9 mouse cellular contexts compared by ENCODE assay signal in the genomic region with DNA sequence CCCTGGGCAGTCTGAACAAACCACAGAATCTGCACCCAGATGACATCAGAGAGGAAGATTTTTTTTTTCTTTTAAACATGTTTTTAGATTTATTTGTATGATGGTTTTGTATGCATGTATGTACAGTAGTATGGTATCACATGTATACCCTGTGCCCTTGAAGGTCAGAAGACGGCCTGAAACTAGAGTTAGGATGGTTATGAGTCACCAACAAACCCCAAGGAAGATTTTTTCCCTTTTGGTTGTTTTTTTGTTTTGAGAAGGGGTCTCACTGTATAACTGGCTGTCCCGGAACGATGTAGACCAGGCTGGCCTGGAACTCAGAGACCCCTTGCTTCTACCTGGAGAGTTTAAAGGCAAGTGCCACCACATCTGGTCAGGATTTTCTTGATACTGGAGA. TPM values are rescaled to one million over a fixed set of nuclear protein-coding genes. Genes with fewer than 3 reads are reported as not detected.
DNase-seq lines count a peak whose midpoint lies in the region; ATAC-seq and TF ChIP-seq lines count a peak whose summit lies in the region.
"Had no signal": no experiment of that assay in that cellular context is flagged by ENCODE, and none has a peak within 500 bp of the region (broad histone marks: within the 10 kb centered on the region; RNA-seq: fewer than 3 reads in every experiment).

No protein-coding gene starts in this region.

- no peaks in the 10 kb centered on the region for H3K9me3 ChIP-seq in lung, embryonic 14.5 days (ENCODE audit: low read depth, low read length)
- H3K9me3 ChIP-seq in hindbrain, embryonic 15.5 days, result no peaks in the 10 kb centered on the region

- no peak for ATAC-seq in lung, embryonic 14.5 days (ENCODE audit: insufficient read depth)
- no peak for ATAC-seq in hindbrain, embryonic 15.5 days (ENCODE audit: low FRiP score, low read depth)
- no peak for ATAC-seq in monocyte, adult 5-6 weeks (replicated peaks; ENCODE audit: insufficient number of reproducible peaks, low FRiP score, low TSS enrichment, poor library complexity, severe bottlenecking)

- H3K4me3 ChIP-seq in lung, embryonic 14.5 days (ENCODE audit: low read depth, low read length), result peak overlapping the region; percentile 92
- H3K4me3 ChIP-seq in lung, adult 2 months (replicated peaks; ENCODE audit: extremely low read depth, low read depth, low read length), result no peak overlapping the region
- H3K4me3 ChIP-seq in hindbrain, embryonic 15.5 days, result peak overlapping the region; percentile 94
- peak overlapping the region; percentile 81 for H3K4me3 ChIP-seq in myocyte

- peak overlapping the region; percentile 90; the same call in 1 of the 2 replicates for H3K9ac ChIP-seq in lung, embryonic 14.5 days
- no peak overlapping the region for H3K9ac ChIP-seq in hindbrain, embryonic 15.5 days

- H3ac ChIP-seq in myocyte (ENCODE audit: control insufficient read depth, insufficient read length), result no peak overlapping the region

- 88% methylated on average over 3 of the region's 3 CpGs for WGBS in lung, embryonic 14.5 days
- WGBS in lung, adult 2 months, result 94% methylated on average over 3 of the region's 3 CpGs
- 94% methylated on average over 3 of the region's 3 CpGs for WGBS in hindbrain, embryonic 15.5 days

- H3K79me2 ChIP-seq in myocyte (ENCODE audit: control insufficient read depth, insufficient read depth), result peaks cover 35% of the 10 kb centered on the region

- peak overlapping the region; percentile 76; the same call in 1 of the 2 replicates for H3K27ac ChIP-seq in lung, embryonic 14.5 days (ENCODE audit: low read depth)
- no peak overlapping the region for H3K27ac ChIP-seq in hindbrain, embryonic 15.5 days (replicated peaks)

- DNase-seq in cerebellum, adult 9-10 months, result peak; percentile 34
- no peak for DNase-seq in cerebellum, postnatal 14 days
- DNase-seq in lung, embryonic 14.5 days, result no peak
- DNase-seq in lung, adult 2 months, result no peak
- DNase-seq in thymus, postnatal 25 days, result no peak
- DNase-seq: cerebellum, postnatal 36 days had no signal

- no peak for TF ChIP-seq CTCF in lung, embryonic 14.5 days (IDR thresholded peaks at IDR 0.05; ENCODE audit: low read depth)
- TF ChIP-seq CTCF in lung, adult 2 months (IDR thresholded peaks at IDR 0.05; ENCODE audit: insufficient read depth, low read length), result no peak

- no peak for TF ChIP-seq POLR2A in lung, adult 2 months (IDR thresholded peaks at IDR 0.05; ENCODE audit: borderline replicate concordance, extremely low read depth, low read depth, low read length)
- no peak for TF ChIP-seq POLR2A in myocyte (IDR thresholded peaks at IDR 0.05; ENCODE audit: insufficient read length, low read depth)

- H3K27me3 ChIP-seq in lung, embryonic 14.5 days (ENCODE audit: insufficient read depth, low read length), result no peaks in the 10 kb centered on the region
- H3K27me3 ChIP-seq in hindbrain, embryonic 15.5 days, result no peaks in the 10 kb centered on the region
- no peaks in the 10 kb centered on the region for H3K27me3 ChIP-seq in myocyte (ENCODE audit: control insufficient read depth, insufficient read depth, insufficient read length)

- 0 out of 2 replicates have a peak, but pooled peaks cover 4% of the 10 kb centered on the region for H3K36me3 ChIP-seq in lung, embryonic 14.5 days (ENCODE audit: insufficient read depth)
- H3K36me3 ChIP-seq in hindbrain, embryonic 15.5 days, result no peaks in the 10 kb centered on the region
- H3K36me3 ChIP-seq in myocyte (ENCODE audit: control insufficient read depth, insufficient read depth), result no peaks in the 10 kb centered on the region

- peak overlapping the region; percentile 90 for H3K4me2 ChIP-seq in lung, embryonic 14.5 days
- H3K4me2 ChIP-seq in hindbrain, embryonic 15.5 days, result no peak overlapping the region
- H3K4me2 ChIP-seq in myocyte (ENCODE audit: low read depth), result peak overlapping the region; percentile 86

- H3K4me1 ChIP-seq in lung, embryonic 14.5 days (ENCODE audit: insufficient read depth), result peaks cover 6% of the 10 kb centered on the region; the same call in 1 of the 2 replicates
- peaks cover 8% of the 10 kb centered on the region for H3K4me1 ChIP-seq in lung, adult 2 months (ENCODE audit: control insufficient read depth, insufficient read depth, low read length)
- peaks cover 34% of the 10 kb centered on the region for H3K4me1 ChIP-seq in hindbrain, embryonic 15.5 days (replicated peaks)

TF ChIP-seq in myocyte, 11 proteins besides CTCF, POLR2A, EP300 and RAD21:
- TF ChIP-seq TCF12 (IDR thresholded peaks at IDR 0.05; ENCODE audit: insufficient read depth, poor library complexity, severe bottlenecking) (no peak), MYOG (IDR thresholded peaks at IDR 0.05; ENCODE audit: control insufficient read depth in 1 of 3, insufficient read depth in 1 of 3, insufficient read length in 2 of 3, low read depth in 2 of 3) (no peak), USF1 (IDR thresholded peaks at IDR 0.05; ENCODE audit: low read depth) (no peak), POLR2AphosphoS2 (IDR thresholded peaks at IDR 0.05; ENCODE audit: insufficient read length, low read depth) (no peak), MYOD1 (IDR thresholded peaks at IDR 0.05; ENCODE audit: control insufficient read depth in 1 of 3, insufficient read length in 2 of 3, low read depth in 2 of 3) (no peak), SRF (IDR thresholded peaks at IDR 0.05; ENCODE audit: control insufficient read depth, insufficient read length, low read depth) (no peak), CEBPB (IDR thresholded peaks at IDR 0.05; ENCODE audit: insufficient read depth, poor library complexity, severe bottlenecking) (no peak), TCF3 (IDR thresholded peaks at IDR 0.05; ENCODE audit: insufficient read length, low read depth) (no peak), REST (IDR thresholded peaks at IDR 0.05; ENCODE audit: insufficient read depth, insufficient read length) (no peak), MAX (IDR thresholded peaks at IDR 0.05; ENCODE audit: low read depth) (no peak), E2F4 (IDR thresholded peaks at IDR 0.05; ENCODE audit: insufficient read depth) (no peak)

RNA-seq across cellular contexts. Expression of gene Ptpn1, which starts 0.9 kb away (rescaled TPM):
- 59.3 and 61.3 TPM in 2 replicates for polyA plus RNA-seq in lung, embryonic 14.5 days (2014; fragmentation: Nextera tagmentation; extraction: Ambion mirVana)
- 65.9 and 69.9 TPM in 2 replicates for polyA plus RNA-seq in lung, adult 2 months (2012; rRNA removed)
- polyA plus RNA-seq in hindbrain, embryonic 15.5 days (2015; fragmentation: Nextera tagmentation; extraction: Ambion mirVana), result 69.5 and 77.5 TPM in 2 replicates
- 45.0 TPM for polyA plus RNA-seq in myocyte (2012; fragmentation: generic; extraction: Trizol)
- 199 to 318 TPM (median 242 TPM) in 3 replicates for total RNA-seq in monocyte, adult 5-6 weeks (2017)
